Mouse (Mus musculus) myocyte (in vitro differentiated cells): ENCODE measurements around the gene Gk5.

Source experiments
- E2F4 ChIP-seq: IDR thresholded peaks from one replicate; pipeline ENCODE4 v1.6.1; 2011; ENCODE audit warnings: mild to moderate bottlenecking, control low read depth, moderate library complexity; ENCODE audit not compliant: insufficient read depth
- MAX ChIP-seq: IDR thresholded peaks from one replicate; pipeline ENCODE4 v1.6.1; 2011; ENCODE audit warnings: low read depth, mild to moderate bottlenecking, control low read depth
- MYOD1 ChIP-seq, 3 experiments: IDR thresholded peaks; one replicate each; pipeline ENCODE4 v1.6.1; 2011; ENCODE audit warnings: control low read depth in 2 of 3, low read depth in 2 of 3, mild to moderate bottlenecking in 2 of 3, moderate library complexity in 1 of 3; ENCODE audit not compliant: insufficient read length in 2 of 3, control insufficient read depth in 1 of 3
- POLR2A ChIP-seq: IDR thresholded peaks from one replicate; pipeline ENCODE4 v1.6.1; 2011; ENCODE audit warnings: low read depth, mild to moderate bottlenecking, control low read depth, moderate library complexity; ENCODE audit not compliant: insufficient read length
- POLR2AphosphoS2 ChIP-seq: IDR thresholded peaks from one replicate; pipeline ENCODE4 v1.6.1; 2011; ENCODE audit warnings: low read depth, control low read depth; ENCODE audit not compliant: insufficient read length
- REST ChIP-seq: IDR thresholded peaks from one replicate; pipeline ENCODE4 v1.6.1; 2011; ENCODE audit warnings: mild to moderate bottlenecking, control low read depth, moderate library complexity; ENCODE audit not compliant: insufficient read depth, insufficient read length
- SRF ChIP-seq: IDR thresholded peaks from one replicate; pipeline ENCODE4 v1.6.1; 2011; ENCODE audit warnings: low read depth; ENCODE audit not compliant: control insufficient read depth, insufficient read length
- TCF12 ChIP-seq: IDR thresholded peaks from one replicate; pipeline ENCODE4 v1.6.1; 2011; ENCODE audit warnings: mild to moderate bottlenecking, control low read depth; ENCODE audit not compliant: poor library complexity, insufficient read depth, severe bottlenecking
- USF1 ChIP-seq: IDR thresholded peaks from one replicate; pipeline ENCODE4 v1.6.1; 2011; ENCODE audit warnings: low read depth, mild to moderate bottlenecking, control low read depth, moderate library complexity

- no peak for TF ChIP-seq MAX
- no peak for TF ChIP-seq E2F4
- TF ChIP-seq MYOD1 (IDR thresholded peaks at IDR 0.05; ENCODE audit: control insufficient read depth in 1 of 3, insufficient read length in 2 of 3, low read depth in 2 of 3): no peak
- TF ChIP-seq USF1: no peak
- TF ChIP-seq POLR2A: no peak
- no peak for TF ChIP-seq POLR2AphosphoS2
- no peak for TF ChIP-seq SRF
- TF ChIP-seq REST: no peak
- TF ChIP-seq TCF12: no peak
These were observed 2.4 kb upstream of the Gk5 start for GRCm38 (mm10) chr9:96116801-96117200.
